Mouse (Mus musculus): ENCODE results near the gene Zfp827.

- TF ChIP-seq CTCF (IDR thresholded peaks at IDR 0.05; ENCODE audit: low read depth, low read length), result no peak
- no peak for TF ChIP-seq TAL1 (conservative IDR thresholded peaks at IDR 0.05; ENCODE audit: low read depth, low read length)
Measured at GRCm38 (mm10) chr8:79226046-79226445, 197.8 kb downstream of the Zfp827 start.

Measured in G1E (cell line).